Mouse (Mus musculus) intestine, embryonic 14.5 days (tissue): ENCODE results near the gene Ppp1r12b. TPM values are rescaled to one million over a fixed set of nuclear protein-coding genes. Genes with fewer than 3 reads are reported as not detected.

Experiments
- ATAC-seq: fragments of 200-750 bp; cut with Nextera tagmentation; replicated peaks from 2 replicates; pipeline ENCODE4 v1.8.0; 2017; ENCODE audit warnings: low read depth, moderate number of reproducible peaks, moderate TSS enrichment, moderate library complexity; ENCODE audit not compliant: low FRiP score, low TSS enrichment
- DNase-seq: peaks from one replicate; pipeline ENCODE4 v3.0.0-alpha.2; 2018; ENCODE audit warnings: low spot score
- H3K27ac ChIP-seq: fragments of 300-500 bp; sonication (generic); 2 replicates; pipeline ENCODE4 v1.5.1; 2014; ENCODE audit warnings: low read depth, mild to moderate bottlenecking, control low read depth
- H3K27me3 ChIP-seq: fragments of 300-500 bp; sonication (generic); replicated peaks from 2 replicates; pipeline ENCODE4 v1.6.1; 2014; ENCODE audit warnings: low read length, control low read depth; ENCODE audit not compliant: control insufficient read depth, insufficient read depth
- H3K36me3 ChIP-seq: fragments of 300-500 bp; sonication (generic); 2 replicates; pipeline ENCODE4 v1.6.1; 2014; ENCODE audit warnings: low read length, control low read depth; ENCODE audit not compliant: control insufficient read depth, insufficient read depth
- H3K4me1 ChIP-seq: fragments of 300-500 bp; sonication (generic); replicated peaks from 2 replicates; pipeline ENCODE4 v1.6.1; 2014; ENCODE audit warnings: low read length, control low read depth, mixed read lengths; ENCODE audit not compliant: control insufficient read depth, insufficient read depth
- H3K4me2 ChIP-seq: fragments of 300-500 bp; sonication (generic); 2 replicates; pipeline ENCODE4 v1.6.1; 2014; ENCODE audit warnings: low read length
- H3K4me3 ChIP-seq: fragments of 300-500 bp; sonication (generic); 2 replicates; pipeline ENCODE4 v1.5.1; 2014; ENCODE audit warnings: low read depth, low read length, control low read depth, mixed read lengths
- H3K9ac ChIP-seq: fragments of 300-500 bp; sonication (generic); 2 replicates; pipeline ENCODE4 v1.6.1; 2014; ENCODE audit warnings: mild to moderate bottlenecking, low read length
- H3K9me3 ChIP-seq: fragments of 300-500 bp; sonication (generic); 2 replicates; pipeline ENCODE4 v1.6.1; 2016; ENCODE audit warnings: low read length, control low read depth; ENCODE audit not compliant: control insufficient read depth
- WGBS: fragments of 180-500 bp; shearing (Covaris S2); extraction: QIAGEN DNeasy Blood & Tissue Kit; methylation state at CpG from one replicate; pipeline ENCODE4 v1.1.7; 2014; 5-methylcytosine and 5-hydroxymethylcytosine counted together
- polyA plus RNA-seq: library from polyadenylated mRNA; unstranded; fragments of >200 nt; fragmentation: Nextera tagmentation; extraction: Ambion mirVana; gene quantifications from 2 replicates; pipeline ENCODE4 v1.2.1, GENCODE M21; 2014

Gene Ppp1r12b
- polyA plus RNA-seq, 1 experiment from 2014 or later = 34.0 TPM

DNA sequence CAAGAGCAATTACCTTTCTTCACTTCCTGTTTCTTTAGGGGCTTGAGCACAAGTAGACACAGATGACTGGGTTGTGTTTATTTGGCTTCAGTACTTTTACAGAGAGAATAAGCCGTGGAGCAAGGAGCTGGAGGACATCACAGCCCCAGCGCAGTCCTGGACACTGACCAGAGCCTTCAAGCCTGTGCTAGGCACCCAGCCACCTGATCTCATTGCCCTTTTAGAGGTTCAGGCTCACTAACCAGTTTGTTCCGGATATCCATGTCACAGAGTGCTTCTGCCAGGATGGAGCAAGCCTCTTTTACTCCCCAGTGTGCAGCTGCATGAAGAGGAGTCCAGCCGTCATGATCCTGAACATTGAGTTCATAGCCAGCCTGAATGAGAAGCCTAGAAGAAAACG, 63.8 kb downstream of the Ppp1r12b start:
- H3K27me3 ChIP-seq = no peaks in the 10 kb centered on the region
- 67% methylated on average over 5 of the region's 5 CpGs for WGBS
- no peak overlapping the region for H3K4me2 ChIP-seq
- no peak overlapping the region for H3K4me3 ChIP-seq
- no peak overlapping the region for H3K9ac ChIP-seq
- peaks cover 15% of the 10 kb centered on the region for H3K36me3 ChIP-seq
- no peak overlapping the region for H3K27ac ChIP-seq
- no peak for ATAC-seq
- H3K4me1 ChIP-seq = no peaks in the 10 kb centered on the region
- DNase-seq = no peak
- H3K9me3 ChIP-seq = no peaks in the 10 kb centered on the region

DNA sequence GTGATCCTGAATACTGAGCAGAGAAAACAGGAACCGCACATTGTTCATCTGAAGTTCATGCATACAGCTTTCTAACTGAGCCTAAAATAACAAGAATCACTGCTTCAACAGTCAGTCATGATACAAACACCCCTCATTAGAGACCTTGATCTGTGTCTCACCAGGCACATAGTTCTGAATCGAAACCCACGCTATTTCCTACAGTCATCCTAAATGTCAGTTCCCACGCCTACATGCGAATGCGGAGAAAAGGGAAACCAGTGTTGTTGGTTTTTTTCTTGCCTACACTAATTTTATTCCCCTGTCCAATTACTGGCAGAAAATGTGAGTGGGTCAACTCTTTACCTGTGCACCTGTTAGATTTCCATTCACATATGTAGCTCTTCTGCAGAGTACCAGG, 66.1 kb downstream of the Ppp1r12b start:
- H3K9ac ChIP-seq = no peak overlapping the region
- no peaks in the 10 kb centered on the region for H3K9me3 ChIP-seq
- no peaks in the 10 kb centered on the region for H3K4me1 ChIP-seq
- peaks cover 30% of the 10 kb centered on the region for H3K36me3 ChIP-seq
- WGBS = 95% methylated on average over 6 of the region's 6 CpGs
- no peaks in the 10 kb centered on the region for H3K27me3 ChIP-seq
- no peak for ATAC-seq
- no peak for DNase-seq
- H3K27ac ChIP-seq = no peak overlapping the region
- no peak overlapping the region for H3K4me2 ChIP-seq
- no peak overlapping the region for H3K4me3 ChIP-seq

DNA sequence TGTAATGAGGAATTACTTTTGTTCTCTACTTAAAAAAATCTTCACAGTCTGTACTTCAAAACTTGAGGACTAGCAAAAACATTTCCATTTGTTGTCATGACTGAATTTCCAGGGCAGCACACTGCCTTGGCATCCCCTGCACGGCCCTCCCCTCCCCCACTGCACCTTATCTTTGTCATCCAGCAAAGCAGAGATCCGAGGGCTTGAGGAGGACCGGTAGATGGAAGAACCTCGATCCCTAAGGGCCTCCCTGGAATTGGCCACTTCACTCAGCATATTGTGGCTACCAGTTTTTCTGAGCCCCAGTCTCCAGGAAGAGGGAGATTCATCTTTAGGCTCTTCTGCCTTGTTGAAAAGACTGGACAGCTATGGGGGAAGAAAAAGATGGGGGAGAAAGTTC, 79.9 kb downstream of the Ppp1r12b start:
- Histone ChIP-seq H3K36me3 (peaks cover 41% of the 10 kb centered on the region), H3K27ac (no peak overlapping the region), H3K4me3 (no peak overlapping the region), H3K9me3 (no peaks in the 10 kb centered on the region), H3K4me1 (no peaks in the 10 kb centered on the region), H3K27me3 (no peaks in the 10 kb centered on the region), H3K9ac (no peak overlapping the region), H3K4me2 (no peak overlapping the region)
- 34% methylated on average over 4 of the region's 4 CpGs for WGBS
- ATAC-seq (no peak), DNase-seq (no peak)

DNA sequence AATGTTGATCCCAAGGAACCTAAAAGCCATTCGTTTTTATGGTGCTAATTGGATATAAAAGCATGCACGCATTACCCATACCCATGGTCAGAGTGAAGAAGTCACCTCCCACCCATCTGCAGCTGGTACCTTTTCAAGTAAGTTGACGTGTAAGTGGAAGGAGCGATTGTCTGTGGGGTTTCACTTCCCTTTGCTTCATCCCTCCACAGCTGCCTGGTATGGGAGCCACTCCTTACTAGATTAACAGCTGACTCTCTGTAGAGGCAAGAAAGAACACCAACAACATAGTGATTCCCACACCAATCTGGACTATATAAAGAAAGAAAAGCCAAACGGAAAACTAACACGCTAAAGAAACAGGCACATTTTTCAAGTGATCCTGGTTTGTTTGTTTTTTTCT, 83.1 kb downstream of the Ppp1r12b start:
- 78% methylated on average over 6 of the region's 6 CpGs for WGBS
- Histone ChIP-seq H3K36me3 (peaks cover 37% of the 10 kb centered on the region), H3K9me3 (no peaks in the 10 kb centered on the region), H3K27ac (no peak overlapping the region), H3K4me3 (no peak overlapping the region), H3K4me2 (no peak overlapping the region), H3K9ac (no peak overlapping the region), H3K27me3 (no peaks in the 10 kb centered on the region), H3K4me1 (no peaks in the 10 kb centered on the region)
- DNase-seq = no peak
- ATAC-seq = no peak

DNA sequence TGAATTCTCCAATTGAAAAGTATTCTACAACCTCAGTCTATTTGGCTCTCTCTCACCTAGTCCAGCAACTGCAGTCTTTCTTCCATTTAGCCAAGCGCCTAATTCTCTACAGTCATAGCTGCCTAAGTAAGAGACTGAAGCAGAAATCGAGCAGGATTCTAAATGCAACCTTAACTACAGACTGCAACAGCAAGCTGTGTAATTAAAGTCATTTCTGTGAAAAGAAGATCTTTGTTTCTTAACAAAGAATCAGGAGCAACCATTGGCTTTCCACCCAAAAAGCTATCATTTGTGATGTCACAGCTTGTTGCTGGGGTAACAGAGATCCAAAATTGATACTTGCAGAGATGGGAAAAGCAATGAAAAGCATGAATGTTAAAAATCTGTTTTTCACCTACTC, 89.3 kb downstream of the Ppp1r12b start:
- Histone ChIP-seq H3K9ac (no peak overlapping the region), H3K4me2 (no peak overlapping the region), H3K4me1 (no peaks in the 10 kb centered on the region), H3K9me3 (no peaks in the 10 kb centered on the region), H3K36me3 (peaks cover 29% of the 10 kb centered on the region), H3K27ac (no peak overlapping the region), H3K4me3 (no peak overlapping the region), H3K27me3 (no peaks in the 10 kb centered on the region)
- ATAC-seq = no peak
- no peak for DNase-seq
- 94% methylated on average over 2 of the region's 2 CpGs for WGBS

DNA sequence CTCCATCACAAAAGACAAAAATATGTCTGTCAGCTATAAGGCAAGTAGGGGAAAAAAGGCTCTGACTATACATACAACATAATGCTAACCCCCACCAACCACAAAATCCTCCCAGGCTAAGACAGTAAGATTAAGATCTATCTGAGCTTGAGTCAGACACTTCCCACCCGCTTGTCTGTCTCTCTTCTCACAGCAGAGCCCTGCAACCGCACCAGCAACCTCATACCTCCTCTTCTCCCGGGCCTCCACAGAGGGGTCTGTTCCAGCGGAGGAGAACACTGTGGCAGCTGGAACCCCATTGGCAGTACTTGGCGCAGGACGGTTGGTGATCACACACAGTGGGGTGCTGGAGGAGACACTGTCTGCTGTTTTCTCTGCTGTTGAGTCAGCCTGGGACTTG, 90.2 kb downstream of the Ppp1r12b start:
- ATAC-seq (no peak), DNase-seq (no peak)

DNA sequence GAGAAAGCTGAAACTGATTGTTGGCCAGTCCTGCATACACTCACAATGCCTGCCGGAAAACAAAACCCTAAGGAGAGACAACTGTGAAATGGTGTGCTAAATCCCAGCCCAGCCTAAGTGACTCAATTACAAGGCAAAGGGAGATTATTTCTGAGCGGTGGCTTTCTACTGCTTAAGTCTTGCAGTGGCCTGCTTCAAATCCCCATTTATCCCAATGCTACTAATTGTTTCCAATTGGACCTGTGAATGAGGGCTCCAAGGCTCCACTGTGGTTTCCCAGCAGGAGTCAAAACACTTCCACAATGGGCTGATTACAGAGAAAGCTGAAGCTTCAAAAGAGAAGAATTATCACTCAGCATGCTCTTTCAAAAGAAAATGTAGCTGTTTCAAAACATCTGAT, 95.2 kb downstream of the Ppp1r12b start:
- Histone ChIP-seq H3K36me3 (peaks cover 14% of the 10 kb centered on the region; the same call in 1 of the 2 replicates), H3K4me3 (no peak overlapping the region), H3K9me3 (no peaks in the 10 kb centered on the region), H3K4me2 (no peak overlapping the region), H3K27ac (no peak overlapping the region), H3K4me1 (peaks cover 5% of the 10 kb centered on the region), H3K9ac (no peak overlapping the region), H3K27me3 (no peaks in the 10 kb centered on the region)
- ATAC-seq = no peak
- 58% methylated on average over 2 of the region's 2 CpGs for WGBS
- DNase-seq = no peak

More for the DNA sequence above, 90.2 kb downstream of the Ppp1r12b start:
- Histone ChIP-seq H3K4me1 (no peaks in the 10 kb centered on the region), H3K27me3 (no peaks in the 10 kb centered on the region), H3K4me3 (no peak overlapping the region), H3K27ac (no peak overlapping the region), H3K4me2 (no peak overlapping the region), H3K36me3 (peaks cover 26% of the 10 kb centered on the region), H3K9me3 (no peaks in the 10 kb centered on the region), H3K9ac (no peak overlapping the region)
- WGBS = 68% methylated on average over 6 of the region's 6 CpGs

DNA sequence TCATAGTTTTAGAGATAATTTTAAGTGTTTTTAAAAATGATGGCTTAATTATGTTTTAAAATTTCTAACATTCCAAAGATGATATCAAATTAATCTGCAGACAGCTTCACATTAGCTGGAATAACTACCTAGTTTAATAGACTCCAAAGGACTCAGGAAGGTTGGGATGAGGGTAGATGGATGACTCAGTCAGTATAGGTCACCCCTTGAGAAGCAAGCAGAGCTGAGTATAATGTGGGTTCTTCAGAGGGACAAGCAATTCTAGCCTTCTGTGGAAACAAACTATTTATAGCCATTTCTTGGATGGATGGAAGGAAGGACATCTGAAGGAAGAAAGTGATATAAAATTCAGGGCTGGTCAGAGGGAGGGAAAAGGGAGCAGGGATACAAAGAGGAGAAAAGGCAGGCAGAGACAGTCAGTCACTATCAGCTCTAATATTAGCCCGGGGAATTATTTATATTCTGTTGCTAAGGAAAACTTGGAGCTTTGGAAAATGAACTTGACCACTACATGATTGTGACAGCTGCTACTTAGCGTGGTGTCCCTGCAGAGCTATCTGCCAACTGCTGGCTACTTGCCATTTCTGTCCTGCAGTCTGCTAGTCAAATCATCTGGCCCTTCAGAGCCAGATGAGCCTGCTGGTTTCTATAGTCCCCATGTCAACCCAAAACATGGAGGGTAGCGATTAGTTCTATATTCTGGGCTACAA, 97.2 kb downstream of the Ppp1r12b start:
- DNase-seq = no peak
- ATAC-seq = no peak
- no peaks in the 10 kb centered on the region for H3K9me3 ChIP-seq
- peaks cover 5% of the 10 kb centered on the region for H3K4me1 ChIP-seq
- H3K4me3 ChIP-seq = no peak overlapping the region
- WGBS = 61% methylated on average over 3 of the region's 3 CpGs
- H3K27ac ChIP-seq = no peak overlapping the region
- H3K9ac ChIP-seq = no peak overlapping the region
- peaks cover 8% of the 10 kb centered on the region; the same call in 1 of the 2 replicates for H3K36me3 ChIP-seq
- H3K4me2 ChIP-seq = no peak overlapping the region
- H3K27me3 ChIP-seq = no peaks in the 10 kb centered on the region

DNA sequence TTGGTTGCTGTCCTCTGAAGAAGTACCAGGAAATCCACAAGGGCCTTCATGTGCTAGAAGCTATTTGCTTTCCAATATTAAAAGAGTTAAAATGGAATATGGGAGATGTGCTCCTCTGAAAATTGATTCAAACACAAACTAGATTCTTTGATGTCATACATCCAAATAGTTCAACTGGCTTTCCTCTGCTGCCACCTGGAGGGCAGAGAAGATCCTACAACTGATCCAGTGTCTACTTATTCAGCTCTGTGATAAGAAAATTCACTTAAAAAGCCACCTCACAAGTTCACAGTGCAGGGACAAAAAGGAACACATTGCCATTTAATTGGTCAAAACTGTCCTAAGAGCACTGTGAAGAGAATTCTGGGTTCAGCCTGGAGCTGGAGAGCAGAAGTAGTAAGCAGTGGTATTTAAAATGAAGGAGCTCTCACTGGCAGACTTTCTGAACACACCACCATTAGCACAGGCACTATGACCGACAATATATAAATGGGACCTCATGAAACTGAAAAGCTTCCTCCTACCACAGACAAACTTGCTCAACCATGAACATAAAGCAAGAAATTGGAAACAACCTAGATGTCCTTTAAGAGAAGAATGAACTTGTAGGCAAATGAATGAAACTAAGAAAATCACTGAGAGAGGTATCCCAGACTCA, 101.3 kb downstream of the Ppp1r12b start:
- H3K27me3 ChIP-seq = no peaks in the 10 kb centered on the region
- peak; percentile 91 for DNase-seq
- WGBS = 89% methylated on average over 1 of the region's 1 CpGs
- no peak overlapping the region for H3K9ac ChIP-seq
- no peak overlapping the region for H3K4me3 ChIP-seq
- no peaks in the 10 kb centered on the region for H3K9me3 ChIP-seq
- H3K4me2 ChIP-seq = no peak overlapping the region
- H3K36me3 ChIP-seq = 0 out of 2 replicates have a peak, but pooled peaks cover 2% of the 10 kb centered on the region
- no peak overlapping the region for H3K27ac ChIP-seq
- ATAC-seq = no peak
- peaks cover 5% of the 10 kb centered on the region for H3K4me1 ChIP-seq
